Mouse (Mus musculus) stomach, embryonic 16.5 days (tissue): ENCODE results near the gene Cited4. TPM values are rescaled to one million over a fixed set of nuclear protein-coding genes. Genes with fewer than 3 reads are reported as not detected.

Source experiments
- ATAC-seq: fragments of 200-750 bp; cut with Nextera tagmentation; 2 replicates; pipeline ENCODE4 v1.8.0; 2017; ENCODE audit warnings: moderate number of reproducible peaks, moderate TSS enrichment; ENCODE audit not compliant: insufficient read depth, low FRiP score
- H3K27ac ChIP-seq: fragments of 300-500 bp; sonication (generic); 2 replicates; pipeline ENCODE4 v1.5.1; 2014; ENCODE audit warnings: low read length
- H3K27me3 ChIP-seq: fragments of 300-500 bp; sonication (generic); 2 replicates; pipeline ENCODE4 v1.6.1; 2014; ENCODE audit warnings: low read length, control low read depth, mixed read lengths; ENCODE audit not compliant: control insufficient read depth, insufficient read depth
- H3K36me3 ChIP-seq: fragments of 300-500 bp; sonication (generic); 2 replicates; pipeline ENCODE4 v1.6.1; 2014; ENCODE audit warnings: low read length; ENCODE audit not compliant: control insufficient read depth, insufficient read depth
- H3K4me1 ChIP-seq: fragments of 300-500 bp; sonication (generic); 2 replicates; pipeline ENCODE4 v1.6.1; 2014; ENCODE audit warnings: low read length, control low read depth, mixed read lengths; ENCODE audit not compliant: control insufficient read depth, insufficient read depth
- H3K4me2 ChIP-seq: fragments of 300-500 bp; sonication (generic); 2 replicates; pipeline ENCODE4 v1.6.1; 2014; ENCODE audit warnings: low read depth, low read length, mixed read lengths
- H3K4me3 ChIP-seq: fragments of 300-500 bp; sonication (generic); replicated peaks from 2 replicates; pipeline ENCODE4 v1.5.1; 2014; ENCODE audit warnings: mild to moderate bottlenecking, low read length
- H3K9ac ChIP-seq: fragments of 300-500 bp; sonication (generic); 2 replicates; pipeline ENCODE4 v1.6.1; 2014; ENCODE audit warnings: low read length
- H3K9me3 ChIP-seq: fragments of 300-500 bp; sonication (generic); replicated peaks from 2 replicates; pipeline ENCODE4 v1.6.1; 2016; ENCODE audit warnings: low read length, control low read depth; ENCODE audit not compliant: control insufficient read depth
- WGBS: fragments of 180-500 bp; shearing (Covaris S2); extraction: QIAGEN DNeasy Blood & Tissue Kit; methylation state at CpG from one replicate; pipeline ENCODE4 v1.1.7; 2014; 5-methylcytosine and 5-hydroxymethylcytosine counted together
- polyA plus RNA-seq: library from polyadenylated mRNA; unstranded; fragments of >200 nt; fragmentation: Nextera tagmentation; extraction: Ambion mirVana; gene quantifications from 2 replicates; pipeline ENCODE4 v1.2.1, GENCODE M21; 2015

Gene Cited4
- polyA plus RNA-seq, 1 experiment from 2014 or later, result 4.0 TPM

DNA sequence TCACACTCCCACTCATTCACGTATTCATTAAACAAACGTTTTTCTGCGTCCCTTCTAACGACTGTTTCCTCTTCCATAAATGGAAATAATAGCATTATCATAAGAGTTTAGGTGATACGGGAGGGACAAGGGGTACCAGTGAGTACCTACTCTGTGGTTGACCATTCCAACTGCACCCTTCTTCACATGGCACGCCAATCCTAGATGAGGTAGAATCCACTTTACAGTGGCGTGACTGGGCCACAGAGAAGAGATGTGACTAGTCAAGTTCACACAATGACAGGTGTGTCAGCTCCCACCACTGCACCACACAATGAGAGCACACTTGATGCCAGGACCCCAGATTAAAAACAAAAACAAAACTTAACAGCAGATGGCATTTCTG lies 16.2 kb upstream of the Cited4 start:
- Histone ChIP-seq H3K27ac (no peak overlapping the region), H3K36me3 (no peaks in the 10 kb centered on the region), H3K4me1 (no peaks in the 10 kb centered on the region), H3K9me3 (no peaks in the 10 kb centered on the region), H3K4me2 (peak overlapping the region; percentile 69), H3K4me3 (peak overlapping the region; percentile 49), H3K27me3 (peaks cover 23% of the 10 kb centered on the region), H3K9ac (no peak overlapping the region)
- ATAC-seq, result no peak
- 25% methylated on average over 7 of the region's 7 CpGs for WGBS

DNA sequence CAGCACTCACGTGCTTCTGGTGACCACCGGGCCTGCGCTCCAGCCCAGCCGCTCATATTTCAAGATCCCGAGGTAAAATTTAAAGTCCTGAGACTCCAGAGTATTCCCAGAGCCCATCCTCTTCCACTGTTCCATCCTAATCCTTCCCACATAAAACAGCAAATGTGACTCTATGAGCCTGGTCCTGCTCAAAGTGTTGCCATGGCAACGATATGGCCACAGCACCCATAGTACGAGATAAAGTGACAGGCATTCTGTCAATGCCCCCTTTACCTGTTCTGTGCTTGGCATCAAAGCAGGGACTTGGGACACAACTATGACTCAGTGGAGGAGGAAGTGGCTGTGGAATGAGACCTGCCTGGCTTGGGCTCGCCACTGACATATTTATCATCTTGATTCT lies 10.5 kb upstream of the Cited4 start:
- WGBS, result 69% methylated on average over 8 of the region's 8 CpGs
- H3K4me2 ChIP-seq, result no peak overlapping the region
- no peak overlapping the region for H3K4me3 ChIP-seq
- H3K36me3 ChIP-seq, result no peaks in the 10 kb centered on the region
- no peak overlapping the region for H3K9ac ChIP-seq
- H3K9me3 ChIP-seq, result no peaks in the 10 kb centered on the region
- H3K4me1 ChIP-seq, result no peaks in the 10 kb centered on the region
- H3K27ac ChIP-seq, result no peak overlapping the region
- no peak for ATAC-seq
- H3K27me3 ChIP-seq, result 0 out of 2 replicates have a peak, but pooled peaks cover 2% of the 10 kb centered on the region

DNA sequence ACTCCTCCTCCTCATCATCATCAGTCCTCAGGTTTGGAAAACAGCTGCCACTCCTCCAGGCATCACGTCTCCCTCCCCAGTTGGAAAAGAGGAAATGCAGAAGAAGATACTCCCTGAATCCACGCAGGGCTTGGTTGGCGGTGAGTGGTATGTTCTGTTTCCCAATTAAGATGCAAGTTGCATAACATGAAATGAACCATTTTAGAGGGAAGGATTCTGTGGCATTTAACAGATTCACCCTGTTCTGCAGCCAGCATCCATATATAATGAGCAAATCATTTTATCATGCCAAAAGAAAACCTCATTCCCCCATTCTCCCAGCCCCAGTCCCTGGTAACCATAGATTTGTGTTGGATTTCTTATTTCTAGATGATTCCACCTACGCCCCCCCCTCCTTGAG lies 5.9 kb upstream of the Cited4 start:
- Histone ChIP-seq H3K27me3 (no peaks in the 10 kb centered on the region), H3K9ac (no peak overlapping the region), H3K4me3 (no peak overlapping the region), H3K4me1 (no peaks in the 10 kb centered on the region), H3K9me3 (no peaks in the 10 kb centered on the region), H3K4me2 (no peak overlapping the region), H3K27ac (no peak overlapping the region), H3K36me3 (no peaks in the 10 kb centered on the region)
- ATAC-seq, result no peak
- WGBS, result 57% methylated on average over 4 of the region's 4 CpGs

DNA sequence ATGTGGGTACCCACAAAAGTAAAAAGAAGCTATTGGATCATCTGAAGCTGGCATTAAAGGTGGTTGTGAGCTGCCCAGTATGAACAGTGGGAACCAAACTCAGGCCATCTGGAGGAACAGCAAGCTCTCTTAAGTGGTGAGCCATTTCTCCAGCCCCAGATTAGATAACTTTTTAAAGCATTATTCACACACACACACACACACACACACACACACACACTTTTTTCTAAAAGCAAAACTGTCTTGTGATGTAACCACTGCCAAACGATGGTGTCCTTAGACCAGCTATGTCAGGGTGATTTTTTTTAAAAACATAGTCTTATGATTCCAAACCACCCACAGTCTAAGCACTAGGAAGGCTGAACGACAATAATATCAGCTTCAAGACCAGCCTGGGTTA lies 1.8 kb upstream of the Cited4 start:
- H3K36me3 ChIP-seq, result no peaks in the 10 kb centered on the region
- no peaks in the 10 kb centered on the region for H3K9me3 ChIP-seq

DNA sequence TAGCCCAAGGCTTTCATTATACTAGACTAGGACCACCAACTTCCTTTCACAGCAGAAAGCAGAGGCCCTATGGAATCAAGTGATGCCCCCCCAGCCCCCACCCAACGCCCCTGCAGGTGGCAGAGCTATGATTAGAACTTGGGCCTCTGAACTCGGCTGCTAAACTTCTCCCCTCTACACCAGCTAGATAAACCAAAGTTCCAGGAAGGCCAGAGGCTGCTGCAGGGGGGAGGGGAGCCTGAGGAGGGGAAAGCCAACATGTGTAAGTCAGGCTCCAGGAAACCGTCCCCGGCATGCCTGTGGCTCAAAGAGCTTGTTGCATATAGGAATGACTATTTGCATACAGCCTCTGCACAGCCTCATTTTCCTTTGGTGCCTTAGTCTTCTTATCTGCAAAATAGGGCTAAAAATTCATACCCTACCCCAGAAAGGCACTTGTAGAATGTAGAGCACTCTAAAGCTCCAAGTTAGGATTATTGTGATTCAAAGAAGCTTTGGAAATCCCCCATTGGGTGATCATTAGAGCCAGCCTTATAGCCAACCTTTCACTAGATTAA lies 1.1 kb upstream of the Cited4 start:
- Histone ChIP-seq H3K36me3 (no peaks in the 10 kb centered on the region), H3K4me2 (no peak overlapping the region), H3K9ac (no peak overlapping the region), H3K27ac (no peak overlapping the region), H3K27me3 (peaks cover 16% of the 10 kb centered on the region), H3K9me3 (no peaks in the 10 kb centered on the region), H3K4me1 (no peaks in the 10 kb centered on the region), H3K4me3 (no peak overlapping the region)
- WGBS, result 31% methylated on average over 4 of the region's 4 CpGs
- no peak for ATAC-seq

More for the DNA sequence above, 1.8 kb upstream of the Cited4 start:
- no peak overlapping the region for H3K27ac ChIP-seq
- 76% methylated on average over 2 of the region's 2 CpGs for WGBS
- no peak overlapping the region for H3K9ac ChIP-seq
- peaks cover 16% of the 10 kb centered on the region for H3K27me3 ChIP-seq
- no peak overlapping the region for H3K4me3 ChIP-seq
- H3K4me2 ChIP-seq, result no peak overlapping the region
- no peaks in the 10 kb centered on the region for H3K4me1 ChIP-seq
- ATAC-seq, result no peak

DNA sequence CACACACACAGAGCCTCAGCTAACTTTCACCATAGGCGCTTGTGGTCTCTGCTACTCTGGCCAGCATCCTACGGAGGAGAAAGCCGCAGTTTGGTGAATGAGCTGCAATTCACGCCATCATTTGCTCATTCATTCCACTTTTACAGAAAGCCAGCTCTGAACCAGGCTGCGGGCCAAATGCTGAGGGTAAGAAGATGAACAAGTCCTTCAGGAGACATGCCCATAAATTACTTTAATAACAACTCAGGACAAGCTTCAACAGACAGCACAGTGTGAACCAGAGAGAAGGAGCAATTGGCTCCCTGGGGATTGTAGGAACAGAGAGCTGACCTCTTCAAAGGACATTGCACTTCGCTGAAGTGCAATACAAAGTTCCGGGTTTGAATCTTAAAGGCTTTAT lies 590 bp upstream of the Cited4 start:
- Histone ChIP-seq H3K4me1 (no peaks in the 10 kb centered on the region), H3K4me3 (no peak overlapping the region), H3K36me3 (no peaks in the 10 kb centered on the region), H3K27ac (no peak overlapping the region), H3K4me2 (no peak overlapping the region), H3K9me3 (no peaks in the 10 kb centered on the region), H3K27me3 (peaks cover 16% of the 10 kb centered on the region), H3K9ac (no peak overlapping the region)
- ATAC-seq, result no peak
- WGBS, result 66% methylated on average over 7 of the region's 7 CpGs

DNA sequence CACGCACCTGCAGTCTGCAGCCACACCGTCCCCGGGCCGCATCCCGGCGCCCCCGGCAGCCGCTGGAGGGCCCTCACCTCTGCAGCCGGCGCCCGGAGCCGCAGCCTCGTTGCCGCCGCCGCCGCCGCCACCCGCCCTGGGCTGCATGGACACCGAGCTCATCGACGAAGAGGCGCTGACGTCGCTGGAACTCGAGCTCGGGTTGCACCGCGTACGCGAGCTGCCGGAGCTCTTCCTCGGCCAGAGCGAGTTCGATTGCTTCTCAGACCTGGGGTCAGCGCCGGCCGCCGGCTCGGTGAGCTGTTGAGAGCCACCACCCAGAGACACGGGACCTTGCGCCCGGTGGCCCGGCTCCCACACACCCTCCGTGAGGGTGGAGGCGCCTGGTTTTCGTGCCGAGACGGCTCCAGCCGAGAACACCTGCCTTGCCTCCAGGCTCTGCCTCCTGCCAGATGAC lies 701 bp downstream of the Cited4 start:
- H3K4me1 ChIP-seq, result no peaks in the 10 kb centered on the region
- no peaks in the 10 kb centered on the region for H3K36me3 ChIP-seq
- no peak overlapping the region for H3K27ac ChIP-seq
- H3K4me3 ChIP-seq, result peak overlapping the region; percentile 60
- H3K4me2 ChIP-seq, result peak overlapping the region; percentile 100
- H3K9me3 ChIP-seq, result no peaks in the 10 kb centered on the region
- peak overlapping the region; percentile 76 for H3K9ac ChIP-seq
- WGBS, result under 1% methylated on average over 50 of the region's 50 CpGs
- peak; percentile 58 for ATAC-seq
- peaks cover 16% of the 10 kb centered on the region for H3K27me3 ChIP-seq

DNA sequence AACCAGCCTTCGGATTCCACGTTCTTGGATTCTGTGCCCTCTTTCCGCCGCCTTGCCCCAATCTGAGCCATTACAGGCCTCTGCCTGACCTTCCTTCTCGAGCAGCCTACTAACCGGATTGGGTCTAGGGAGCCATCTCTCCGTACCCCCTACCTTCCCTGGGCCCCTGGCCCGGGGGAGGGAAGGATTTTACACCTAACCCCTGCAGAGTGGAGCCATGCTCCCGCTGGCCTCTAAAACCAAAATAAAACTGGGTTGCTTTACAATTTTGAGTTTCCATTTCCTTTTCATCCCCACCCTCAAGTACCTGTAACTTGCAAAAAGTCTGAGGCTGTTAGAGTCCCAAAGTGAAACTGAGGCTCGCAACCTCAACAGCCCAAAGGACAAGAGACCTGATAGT lies 1.2 kb downstream of the Cited4 start:
- Histone ChIP-seq H3K4me1 (no peaks in the 10 kb centered on the region), H3K27ac (no peak overlapping the region), H3K4me3 (peak overlapping the region; percentile 60), H3K9ac (peak overlapping the region; percentile 76), H3K36me3 (no peaks in the 10 kb centered on the region), H3K9me3 (no peaks in the 10 kb centered on the region), H3K27me3 (peaks cover 16% of the 10 kb centered on the region), H3K4me2 (peak overlapping the region; percentile 100)
- no peak for ATAC-seq
- 27% methylated on average over 10 of the region's 10 CpGs for WGBS

DNA sequence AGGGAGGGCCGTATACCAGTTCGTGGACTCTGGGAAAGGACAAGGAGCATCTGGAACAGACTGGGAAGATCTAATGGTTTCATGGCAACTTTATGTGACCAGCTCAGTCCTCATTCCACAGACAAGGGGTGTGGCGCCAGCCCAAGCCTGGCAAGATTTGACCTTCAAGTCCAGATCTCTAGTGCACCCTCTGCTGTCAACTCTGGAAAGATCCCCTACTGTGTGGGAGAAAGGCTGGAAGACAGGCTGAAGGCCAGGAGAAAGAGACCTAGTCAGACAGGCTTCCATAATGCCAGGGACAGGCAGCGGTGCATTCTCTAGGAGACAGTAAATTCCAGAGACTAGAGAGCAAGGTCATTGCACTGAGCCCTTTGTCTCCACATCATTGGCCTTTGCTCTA lies 2.2 kb downstream of the Cited4 start:
- Histone ChIP-seq H3K4me3 (no peak overlapping the region), H3K27ac (no peak overlapping the region), H3K4me1 (no peaks in the 10 kb centered on the region), H3K9me3 (no peaks in the 10 kb centered on the region), H3K36me3 (no peaks in the 10 kb centered on the region), H3K9ac (no peak overlapping the region), H3K4me2 (no peak overlapping the region), H3K27me3 (peaks cover 16% of the 10 kb centered on the region)
- ATAC-seq, result no peak
- 87% methylated on average over 4 of the region's 4 CpGs for WGBS
